Mouse (Mus musculus) spleen, adult 2 months (tissue): ENCODE measurements around the gene D930007J09Rik. TPM values are rescaled to one million over a fixed set of nuclear protein-coding genes. Genes with fewer than 3 reads are reported as not detected.

ENCODE experiments used
- DNase-seq, 2 experiments: peaks; one replicate each; pipeline versions ENCODE4 v3.0.0 to v3.0.0-alpha.2; 2012 to 2021; ENCODE audit warnings: low spot score in 2 of 2, low read depth in 1 of 2
- H3K27ac ChIP-seq: fragments of 200-500 bp; 2 replicates; pipeline ENCODE4 v1.5.1; 2012; ENCODE audit warnings: low read length, inconsistent platforms; ENCODE audit not compliant: insufficient read depth
- H3K27me3 ChIP-seq: fragments of 200-500 bp; 2 replicates; pipeline ENCODE4 v1.6.1; 2012; ENCODE audit warnings: mild to moderate bottlenecking, moderate library complexity, low read length, inconsistent platforms; ENCODE audit not compliant: control insufficient read depth, insufficient read depth
- H3K36me3 ChIP-seq: fragments of 200-500 bp; 2 replicates; pipeline ENCODE4 v1.6.1; 2012; ENCODE audit warnings: mild to moderate bottlenecking, low read length, inconsistent platforms; ENCODE audit not compliant: control insufficient read depth, insufficient read depth
- H3K4me1 ChIP-seq: fragments of 200-500 bp; 2 replicates; pipeline ENCODE4 v1.6.1; 2011; ENCODE audit warnings: inconsistent platforms; ENCODE audit not compliant: control insufficient read depth, insufficient read depth, insufficient read length
- H3K4me3 ChIP-seq: fragments of 200-500 bp; 2 replicates; pipeline ENCODE4 v1.5.1; 2011; ENCODE audit warnings: mild to moderate bottlenecking, inconsistent platforms; ENCODE audit not compliant: insufficient read depth, insufficient read length; ENCODE audit errors: extremely low read depth
- CTCF ChIP-seq: fragments of 200-500 bp; IDR thresholded peaks from 2 replicates; pipeline ENCODE4 v1.5.1; 2011; ENCODE audit warnings: mild to moderate bottlenecking, inconsistent platforms; ENCODE audit not compliant: insufficient read depth, insufficient read length, insufficient replicate concordance; ENCODE audit errors: extremely low read depth
- POLR2A ChIP-seq: fragments of 200-500 bp; IDR thresholded peaks from 2 replicates; pipeline ENCODE4 v1.6.1; 2011; ENCODE audit warnings: low read depth, low read length, inconsistent platforms
- WGBS: fragments of 180-500 bp; shearing (Covaris S2); methylation state at CpG from one replicate; pipeline ENCODE4 v1.1.7; 2018; 5-methylcytosine and 5-hydroxymethylcytosine counted together
- polyA plus RNA-seq: library from polyadenylated mRNA; depleted of rRNA; stranded (reverse); fragments of >200 nt; gene quantifications from 2 replicates; pipeline ENCODE4 v1.2.3, GENCODE M21; 2012

Gene D930007J09Rik
- polyA plus RNA-seq, 1 experiment: not detected

- DNase-seq: peak; percentile 57 to 61
- Histone ChIP-seq H3K4me3 (no peak overlapping the region), H3K27ac (no peak overlapping the region), H3K4me1 (peaks cover 6% of the 10 kb centered on the region; the same call in 1 of the 2 replicates), H3K27me3 (no peaks in the 10 kb centered on the region), H3K36me3 (peaks cover 2% of the 10 kb centered on the region)
- TF ChIP-seq POLR2A (no peak), CTCF (peak; percentile 31; the same call in 1 of the 2 replicates)
These were observed 1.8 kb downstream of the D930007J09Rik start for GRCm38 (mm10) chr13:32800859-32801258.

- WGBS: 71% methylated on average over 2 of the region's 2 CpGs
- peak in 1 of 2 experiments; percentile 9 for DNase-seq
- Histone ChIP-seq H3K4me1 (peaks cover 6% of the 10 kb centered on the region; the same call in 1 of the 2 replicates), H3K4me3 (no peak overlapping the region), H3K36me3 (no peaks in the 10 kb centered on the region), H3K27ac (no peak overlapping the region), H3K27me3 (no peaks in the 10 kb centered on the region)
- no peak for TF ChIP-seq POLR2A
- TF ChIP-seq CTCF: no peak
These were observed 3.5 kb downstream of the D930007J09Rik start for GRCm38 (mm10) chr13:32799131-32799530.

GRCm38 (mm10) chr13:32797085-32797484 is 5.6 kb downstream of the D930007J09Rik start:
- no peak for TF ChIP-seq POLR2A
- no peak for TF ChIP-seq CTCF
- H3K4me1 ChIP-seq: no peaks in the 10 kb centered on the region
- H3K4me3 ChIP-seq: no peak overlapping the region
- H3K27me3 ChIP-seq: no peaks in the 10 kb centered on the region
- no peak overlapping the region for H3K27ac ChIP-seq
- no peak for DNase-seq
- WGBS: 90% methylated on average over 1 of the region's 1 CpGs
- no peaks in the 10 kb centered on the region for H3K36me3 ChIP-seq

GRCm38 (mm10) chr13:32795166-32795565 is 7.5 kb downstream of the D930007J09Rik start:
- no peak for DNase-seq
- H3K4me3 ChIP-seq: no peak overlapping the region
- no peaks in the 10 kb centered on the region for H3K36me3 ChIP-seq
- TF ChIP-seq POLR2A: no peak
- TF ChIP-seq CTCF: no peak
- WGBS: 87% methylated on average over 5 of the region's 5 CpGs
- H3K27me3 ChIP-seq: no peaks in the 10 kb centered on the region
- no peaks in the 10 kb centered on the region for H3K4me1 ChIP-seq
- H3K27ac ChIP-seq: no peak overlapping the region

- Histone ChIP-seq H3K27ac (no peak overlapping the region), H3K4me3 (no peak overlapping the region), H3K4me1 (no peaks in the 10 kb centered on the region), H3K36me3 (no peaks in the 10 kb centered on the region), H3K27me3 (no peaks in the 10 kb centered on the region)
- no peak for DNase-seq
- TF ChIP-seq POLR2A (no peak), CTCF (no peak)
- WGBS: 71% methylated on average over 2 of the region's 2 CpGs
These were observed 8.0 kb downstream of the D930007J09Rik start for GRCm38 (mm10) chr13:32794619-32795018.

GRCm38 (mm10) chr13:32789781-32790180 is 12.9 kb downstream of the D930007J09Rik start:
- Histone ChIP-seq H3K27ac (no peak overlapping the region), H3K4me1 (no peaks in the 10 kb centered on the region), H3K27me3 (no peaks in the 10 kb centered on the region), H3K36me3 (no peaks in the 10 kb centered on the region), H3K4me3 (no peak overlapping the region)
- no peak for DNase-seq
- TF ChIP-seq CTCF (no peak), POLR2A (no peak)
- WGBS: 73% methylated on average over 4 of the region's 4 CpGs

GRCm38 (mm10) chr13:32787584-32787983 is 15.1 kb downstream of the D930007J09Rik start:
- WGBS: 80% methylated on average over 2 of the region's 2 CpGs
- Histone ChIP-seq H3K27ac (no peak overlapping the region), H3K4me3 (no peak overlapping the region), H3K4me1 (no peaks in the 10 kb centered on the region), H3K36me3 (no peaks in the 10 kb centered on the region), H3K27me3 (no peaks in the 10 kb centered on the region)
- DNase-seq: no peak
- no peak for TF ChIP-seq CTCF
- no peak for TF ChIP-seq POLR2A
